Mouse (Mus musculus): ENCODE results near the gene Tomm20. TPM values are rescaled to one million over a fixed set of nuclear protein-coding genes. Genes with fewer than 3 reads are reported as not detected.

Gene Tomm20
- polyA plus RNA-seq, 1 experiment, result 184 TPM

DNA sequence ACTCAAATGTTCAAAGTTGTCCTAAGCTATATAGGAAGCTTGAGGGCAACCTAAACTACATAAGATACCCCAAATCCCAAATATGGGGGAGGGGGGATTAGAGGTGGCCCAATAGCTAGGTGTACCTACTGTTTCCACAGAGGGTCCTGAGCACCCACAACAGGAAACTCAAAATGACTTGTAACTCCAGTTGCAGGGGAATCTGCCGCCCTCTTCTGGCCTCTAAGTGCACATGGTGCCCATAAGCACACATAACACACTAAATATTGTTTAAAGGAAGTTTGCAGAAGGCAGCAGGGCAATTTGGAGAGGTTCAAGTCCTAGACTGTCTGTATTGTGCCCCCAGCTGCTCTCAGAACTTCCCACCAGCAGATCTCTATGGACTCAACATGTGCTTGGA lies 18.6 kb downstream of the Tomm20 start:
- 60% methylated on average over 1 of the region's 1 CpGs for WGBS
- Histone ChIP-seq H3K4me3 (replicated peaks; ENCODE audit: extremely low read depth, low read depth, low read length) (no peak overlapping the region), H3K4me1 (ENCODE audit: control insufficient read depth, insufficient read depth, low read length) (peaks cover 2% of the 10 kb centered on the region; the same call in 1 of the 2 replicates)
- TF ChIP-seq CTCF (IDR thresholded peaks at IDR 0.05; ENCODE audit: insufficient read depth, low read length) (0 out of 2 replicates have a peak, but pooled peaks have one; percentile 36), POLR2A (IDR thresholded peaks at IDR 0.05; ENCODE audit: borderline replicate concordance, extremely low read depth, low read depth, low read length) (no peak)
- no peak for DNase-seq

DNA sequence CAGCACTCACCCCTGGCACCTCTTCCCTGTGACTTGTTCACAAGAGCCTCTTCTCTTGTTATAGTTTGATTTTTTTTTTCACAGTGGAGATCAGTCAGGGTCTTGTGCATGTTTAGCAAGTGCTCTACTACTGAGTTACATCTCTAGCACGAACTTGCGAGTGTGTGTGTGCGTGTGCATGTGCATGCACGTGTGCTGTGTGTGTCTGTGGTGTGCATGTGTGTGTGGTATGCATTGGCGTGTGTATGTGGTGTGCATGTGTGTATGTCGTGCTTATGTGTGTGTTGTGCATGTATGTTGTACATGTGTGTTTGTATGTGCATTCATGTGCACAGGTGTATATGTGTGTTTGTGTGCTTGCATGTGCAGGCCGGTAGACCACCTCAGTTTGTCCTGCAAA lies 22.7 kb downstream of the Tomm20 start:
- 90% methylated on average over 7 of the region's 7 CpGs for WGBS
- TF ChIP-seq POLR2A (IDR thresholded peaks at IDR 0.05; ENCODE audit: borderline replicate concordance, extremely low read depth, low read depth, low read length), result no peak
- TF ChIP-seq CTCF (IDR thresholded peaks at IDR 0.05; ENCODE audit: insufficient read depth, low read length), result no peak
- H3K4me1 ChIP-seq (ENCODE audit: control insufficient read depth, insufficient read depth, low read length), result peaks cover 2% of the 10 kb centered on the region; the same call in 1 of the 2 replicates
- peak; percentile 2 for DNase-seq
- H3K4me3 ChIP-seq (replicated peaks; ENCODE audit: extremely low read depth, low read depth, low read length), result no peak overlapping the region

DNA sequence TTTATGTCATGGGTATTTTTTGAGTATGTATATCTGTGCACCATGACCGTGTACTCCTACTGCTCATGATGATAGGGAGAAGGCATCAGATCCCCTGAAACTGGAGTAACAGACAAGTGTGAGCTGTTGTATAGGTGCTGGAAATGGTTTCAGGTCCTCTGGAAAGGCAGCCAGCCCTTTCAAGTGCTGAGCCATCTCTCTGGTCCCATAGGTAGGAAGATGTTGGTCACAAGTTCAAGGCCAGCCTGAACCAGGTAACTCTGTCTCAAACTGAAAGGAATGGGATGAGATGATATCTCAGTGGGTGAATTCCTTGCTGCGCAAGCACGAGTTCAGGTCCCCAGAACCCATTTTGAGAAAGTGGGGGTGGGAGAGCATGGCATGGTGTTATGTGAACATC lies 24.2 kb downstream of the Tomm20 start:
- Histone ChIP-seq H3K4me3 (replicated peaks; ENCODE audit: extremely low read depth, low read depth, low read length) (no peak overlapping the region), H3K4me1 (ENCODE audit: control insufficient read depth, insufficient read depth, low read length) (peaks cover 6% of the 10 kb centered on the region)
- WGBS, result 90% methylated on average over 3 of the region's 3 CpGs
- peak; percentile 4 for DNase-seq
- TF ChIP-seq CTCF (IDR thresholded peaks at IDR 0.05; ENCODE audit: insufficient read depth, low read length) (no peak), POLR2A (IDR thresholded peaks at IDR 0.05; ENCODE audit: borderline replicate concordance, extremely low read depth, low read depth, low read length) (no peak)

DNA sequence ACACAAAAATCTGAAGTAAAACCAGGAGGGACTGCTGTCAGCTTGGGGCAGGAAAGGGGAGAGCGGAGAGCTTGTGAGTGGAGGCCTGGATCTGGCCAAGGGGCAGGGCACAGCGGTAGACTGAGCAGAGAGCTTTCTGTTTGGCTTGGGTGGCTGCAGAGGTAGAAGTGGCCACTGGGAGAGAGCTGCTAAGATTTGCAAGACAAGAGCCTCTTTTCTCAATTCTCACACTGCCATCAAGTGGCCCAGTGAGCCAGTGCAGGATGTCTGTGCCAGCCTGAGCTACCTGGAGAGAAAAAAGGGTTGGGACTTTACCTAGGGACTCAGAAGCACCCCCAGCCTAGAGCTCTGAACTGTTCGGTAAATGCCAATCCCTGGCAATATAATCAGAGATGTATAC lies 24.8 kb downstream of the Tomm20 start:
- DNase-seq, result peak; percentile 71
- peak; percentile 91 for TF ChIP-seq CTCF (IDR thresholded peaks at IDR 0.05; ENCODE audit: insufficient read depth, low read length)
- no peak for TF ChIP-seq POLR2A (IDR thresholded peaks at IDR 0.05; ENCODE audit: borderline replicate concordance, extremely low read depth, low read depth, low read length)
- Histone ChIP-seq H3K4me1 (ENCODE audit: control insufficient read depth, insufficient read depth, low read length) (peaks cover 6% of the 10 kb centered on the region), H3K4me3 (replicated peaks; ENCODE audit: extremely low read depth, low read depth, low read length) (no peak overlapping the region)
- WGBS, result 13% methylated on average over 3 of the region's 3 CpGs

DNA sequence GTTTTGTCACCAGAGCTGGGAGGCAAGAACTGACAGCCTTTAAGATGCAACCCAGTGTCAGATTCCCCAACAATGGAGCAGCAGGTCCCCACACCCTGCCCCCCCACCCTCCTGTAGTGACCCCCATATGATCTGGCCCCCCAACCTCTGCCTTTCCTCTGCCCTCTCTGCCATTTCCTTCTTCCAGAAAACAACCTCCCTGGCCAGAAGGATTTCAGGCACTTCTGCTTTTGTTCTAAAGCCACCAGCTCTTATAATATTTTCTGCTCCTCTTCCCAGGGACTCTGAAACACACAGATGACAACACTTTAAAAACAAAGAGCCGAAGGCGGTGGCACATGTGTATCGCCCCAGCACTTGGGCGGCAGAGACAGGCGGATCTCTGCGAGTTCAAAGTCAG lies 25.3 kb downstream of the Tomm20 start:
- H3K4me3 ChIP-seq (replicated peaks; ENCODE audit: extremely low read depth, low read depth, low read length), result no peak overlapping the region
- peaks cover 6% of the 10 kb centered on the region for H3K4me1 ChIP-seq (ENCODE audit: control insufficient read depth, insufficient read depth, low read length)
- TF ChIP-seq CTCF (IDR thresholded peaks at IDR 0.05; ENCODE audit: insufficient read depth, low read length), result no peak
- TF ChIP-seq POLR2A (IDR thresholded peaks at IDR 0.05; ENCODE audit: borderline replicate concordance, extremely low read depth, low read depth, low read length), result no peak
- no peak for DNase-seq
- 68% methylated on average over 6 of the region's 6 CpGs for WGBS

DNA sequence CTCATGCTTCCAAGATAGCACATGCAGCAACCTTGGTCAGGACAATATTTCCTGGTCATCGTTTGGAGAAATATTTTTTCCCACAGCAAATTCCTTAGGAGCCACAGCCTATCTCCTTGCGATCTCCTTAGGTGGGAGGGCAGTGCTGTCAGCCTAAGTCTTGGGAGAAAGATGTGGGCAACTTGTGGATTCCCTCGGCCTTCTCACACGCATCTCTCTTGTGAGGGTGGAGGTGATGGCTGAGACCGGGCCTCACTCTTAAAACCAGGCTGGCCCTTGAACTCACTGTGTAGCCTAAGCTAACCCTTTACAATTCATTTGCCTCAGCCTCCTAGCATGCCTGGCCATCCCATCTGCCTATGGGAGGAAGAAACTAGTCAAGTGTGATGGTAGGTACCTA lies 25.9 kb downstream of the Tomm20 start:
- 82% methylated on average over 5 of the region's 5 CpGs for WGBS
- TF ChIP-seq CTCF (IDR thresholded peaks at IDR 0.05; ENCODE audit: insufficient read depth, low read length) (no peak), POLR2A (IDR thresholded peaks at IDR 0.05; ENCODE audit: borderline replicate concordance, extremely low read depth, low read depth, low read length) (no peak)
- Histone ChIP-seq H3K4me1 (ENCODE audit: control insufficient read depth, insufficient read depth, low read length) (peaks cover 10% of the 10 kb centered on the region), H3K4me3 (replicated peaks; ENCODE audit: extremely low read depth, low read depth, low read length) (no peak overlapping the region)
- peak; percentile 9 for DNase-seq

DNA sequence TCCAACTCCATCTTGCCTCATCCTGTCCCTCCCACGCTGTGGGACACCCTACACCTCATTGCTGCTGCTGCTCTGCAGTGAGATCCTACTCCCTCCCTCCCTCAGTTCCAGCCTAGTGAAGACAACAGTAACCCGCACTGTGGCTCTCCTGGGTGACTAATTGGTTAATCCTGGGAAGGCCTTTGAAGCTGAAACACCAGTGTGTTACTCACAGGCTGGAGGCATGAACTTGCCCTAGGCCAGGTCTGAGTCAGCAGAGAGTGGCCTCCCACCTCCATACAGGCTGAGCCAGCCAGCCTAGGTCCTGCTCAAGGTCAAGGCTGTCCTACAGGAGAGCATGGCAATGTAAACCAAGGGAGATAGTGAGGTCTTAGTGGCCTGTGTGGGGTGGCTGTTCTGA lies 26.4 kb downstream of the Tomm20 start:
- peak; percentile 16 for DNase-seq
- WGBS, result 84% methylated on average over 2 of the region's 2 CpGs
- no peak for TF ChIP-seq POLR2A (IDR thresholded peaks at IDR 0.05; ENCODE audit: borderline replicate concordance, extremely low read depth, low read depth, low read length)
- no peak for TF ChIP-seq CTCF (IDR thresholded peaks at IDR 0.05; ENCODE audit: insufficient read depth, low read length)
- Histone ChIP-seq H3K4me3 (replicated peaks; ENCODE audit: extremely low read depth, low read depth, low read length) (no peak overlapping the region), H3K4me1 (ENCODE audit: control insufficient read depth, insufficient read depth, low read length) (peaks cover 10% of the 10 kb centered on the region)

DNA sequence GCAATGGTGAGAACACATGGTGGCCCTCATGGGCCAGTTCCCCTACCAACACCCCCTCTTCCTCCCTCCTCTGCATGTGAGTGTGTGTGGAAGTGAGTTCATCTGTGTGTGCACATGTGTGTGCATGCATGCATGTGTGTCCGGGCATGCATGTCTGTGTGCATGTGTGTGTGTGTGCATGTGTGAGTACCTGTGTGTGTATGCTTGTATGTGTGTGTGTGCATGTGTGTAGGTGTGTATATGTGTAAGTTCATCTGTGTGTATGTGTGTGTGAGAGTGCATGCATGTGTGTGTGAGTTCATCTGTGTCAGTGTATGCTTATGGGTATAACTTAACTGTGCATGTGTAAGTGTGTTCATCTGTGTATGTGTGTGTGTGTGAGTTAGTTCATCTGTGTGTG lies 27.3 kb downstream of the Tomm20 start:
- WGBS, result 97% methylated on average over 1 of the region's 1 CpGs
- DNase-seq, result no peak
- Histone ChIP-seq H3K4me3 (replicated peaks; ENCODE audit: extremely low read depth, low read depth, low read length) (no peak overlapping the region), H3K4me1 (ENCODE audit: control insufficient read depth, insufficient read depth, low read length) (peaks cover 13% of the 10 kb centered on the region)
- TF ChIP-seq POLR2A (IDR thresholded peaks at IDR 0.05; ENCODE audit: borderline replicate concordance, extremely low read depth, low read depth, low read length) (no peak), CTCF (IDR thresholded peaks at IDR 0.05; ENCODE audit: insufficient read depth, low read length) (no peak)

DNA sequence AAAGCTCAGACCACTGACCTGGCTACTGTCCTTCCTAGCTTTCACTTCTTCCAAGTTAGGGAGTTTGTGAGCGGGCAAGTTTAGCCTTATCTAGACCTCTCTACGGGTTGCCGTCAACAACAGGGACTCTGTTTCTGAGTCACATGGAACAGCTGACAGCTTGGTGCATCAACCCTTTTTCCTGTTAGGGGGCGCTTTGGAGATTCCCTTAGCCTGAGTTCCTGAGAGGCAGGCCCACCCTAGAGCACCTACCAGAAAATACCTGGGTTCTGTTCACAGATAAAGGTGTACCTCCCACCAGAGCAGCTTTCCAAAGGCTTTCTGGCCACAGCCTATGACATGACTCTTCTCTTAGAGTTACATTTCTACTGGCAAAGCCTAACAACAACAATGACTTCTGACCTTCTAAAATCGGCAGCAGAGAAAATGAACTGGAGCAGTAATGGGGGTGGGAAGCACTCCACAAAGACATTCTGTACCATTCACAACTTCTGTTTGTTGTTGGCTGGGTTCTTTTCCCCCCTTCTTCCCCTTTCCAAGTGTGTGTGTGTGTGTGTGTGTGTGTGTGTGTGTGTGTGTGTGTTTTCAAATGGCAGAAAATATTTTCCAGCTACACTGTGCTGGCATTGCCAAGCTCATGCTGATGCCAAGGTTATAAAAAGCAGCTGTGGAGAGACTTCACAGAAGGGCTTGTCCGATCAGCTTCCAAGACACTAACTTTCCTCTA lies 28.3 kb downstream of the Tomm20 start:
- H3K4me3 ChIP-seq (replicated peaks; ENCODE audit: extremely low read depth, low read depth, low read length), result no peak overlapping the region
- TF ChIP-seq POLR2A (IDR thresholded peaks at IDR 0.05; ENCODE audit: borderline replicate concordance, extremely low read depth, low read depth, low read length), result no peak
- no peak for TF ChIP-seq CTCF (IDR thresholded peaks at IDR 0.05; ENCODE audit: insufficient read depth, low read length)
- peaks cover 17% of the 10 kb centered on the region for H3K4me1 ChIP-seq (ENCODE audit: control insufficient read depth, insufficient read depth, low read length)
- no peak for DNase-seq
- WGBS, result 49% methylated on average over 6 of the region's 6 CpGs

DNA sequence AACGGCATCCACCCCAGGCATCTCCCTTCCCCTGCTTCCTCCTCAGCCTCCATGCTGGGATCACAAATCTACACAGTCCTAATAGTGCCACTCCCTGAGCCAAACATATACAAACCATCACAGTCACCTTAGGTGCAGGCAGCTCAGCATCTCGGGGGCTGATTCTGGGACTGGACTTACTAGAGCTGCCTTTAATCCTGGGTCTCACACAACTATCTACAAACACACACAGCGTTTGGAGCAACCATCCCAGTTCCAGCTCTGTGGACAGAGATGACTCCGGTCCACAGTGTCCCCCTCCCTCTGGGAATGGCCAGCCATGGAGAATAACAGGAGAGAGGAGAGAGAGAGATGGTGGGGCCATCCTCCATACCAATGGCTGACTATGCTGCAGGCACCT lies 29.0 kb downstream of the Tomm20 start:
- H3K4me3 ChIP-seq (replicated peaks; ENCODE audit: extremely low read depth, low read depth, low read length), result no peak overlapping the region
- 69% methylated on average over 4 of the region's 4 CpGs for WGBS
- H3K4me1 ChIP-seq (ENCODE audit: control insufficient read depth, insufficient read depth, low read length), result peaks cover 17% of the 10 kb centered on the region
- no peak for TF ChIP-seq CTCF (IDR thresholded peaks at IDR 0.05; ENCODE audit: insufficient read depth, low read length)
- TF ChIP-seq POLR2A (IDR thresholded peaks at IDR 0.05; ENCODE audit: borderline replicate concordance, extremely low read depth, low read depth, low read length), result no peak
- DNase-seq, result no peak
